Mouse (Mus musculus) cerebellum, postnatal 25 days (tissue): Measurements from ENCODE around the gene Pdlim7.
A peak's percentile ranks its signal among the peaks of the same experiment; 100 is the strongest.

Experiments
- DNase-seq, 2 experiments: peaks; one replicate each; pipeline ENCODE4 v3.0.0; 2021; ENCODE audit warnings: mixed read lengths in 2 of 2

Pdlim7 gene

DNA sequence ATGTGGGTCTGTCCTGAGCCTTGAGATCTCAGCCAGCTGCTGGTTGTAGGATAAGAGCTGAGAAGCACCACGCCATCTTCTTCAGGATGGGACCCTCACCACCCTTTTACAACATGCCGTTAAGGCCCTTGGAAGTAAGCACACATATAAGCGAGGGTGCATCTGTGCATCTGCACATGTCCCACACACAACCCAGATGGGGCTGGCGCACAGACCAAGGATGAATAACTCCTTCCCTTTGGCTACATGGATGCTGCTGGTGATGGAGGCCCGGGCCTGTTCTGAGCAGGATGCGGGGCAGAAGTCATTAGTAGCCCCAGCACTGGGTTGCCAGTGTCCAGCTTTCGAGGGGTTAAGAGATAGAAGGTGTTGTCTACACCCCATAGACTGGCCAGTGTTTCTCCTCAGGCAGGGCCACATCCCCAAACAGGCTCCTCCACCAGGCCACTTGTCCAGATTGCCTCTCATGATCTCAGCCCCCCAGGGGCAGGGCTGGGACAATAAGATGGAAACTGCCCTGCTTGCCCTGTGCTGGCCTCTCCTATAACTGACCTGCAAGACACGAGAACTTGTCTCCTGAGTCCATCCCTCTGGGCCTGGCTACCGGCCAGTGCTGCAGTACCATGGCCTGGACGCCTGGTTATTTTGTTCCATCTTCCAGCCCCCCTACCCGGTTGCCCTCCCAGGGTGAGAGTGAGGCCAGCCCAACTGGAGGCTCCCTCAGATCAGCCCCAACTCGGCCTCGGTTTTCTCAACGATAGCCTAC lies 27.3 kb downstream of the Pdlim7 start:
- DNase-seq: peak in 1 of 2 experiments; percentile 47

DNA sequence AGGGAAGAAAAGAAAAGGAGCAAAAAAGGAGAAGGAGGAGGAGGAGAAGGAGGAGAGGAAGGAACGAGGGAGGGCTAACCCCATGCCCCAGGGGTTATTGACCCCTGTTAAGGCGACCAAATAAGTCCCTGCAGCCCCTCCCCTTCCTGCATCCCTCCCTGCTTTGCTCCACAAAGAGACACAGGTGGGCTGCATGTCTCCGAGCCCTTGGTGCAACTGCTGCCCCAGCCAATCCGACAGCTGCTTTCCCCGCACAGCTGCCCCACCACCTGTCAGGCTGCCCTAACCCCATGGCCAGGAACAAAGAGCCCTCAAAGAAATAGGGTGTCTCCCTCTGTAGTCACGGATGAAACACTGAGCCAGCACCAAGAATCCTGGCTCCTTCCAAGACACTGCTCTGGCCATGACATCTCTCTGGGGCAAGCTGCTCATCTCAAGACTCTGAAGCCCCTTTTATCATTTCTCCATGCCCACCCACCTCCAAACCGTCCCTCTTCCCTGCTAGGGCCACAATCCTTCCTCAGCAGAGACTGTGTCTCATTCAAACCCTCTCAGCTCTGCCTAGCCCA lies 28.9 kb downstream of the Pdlim7 start:
- no peak for DNase-seq

DNA sequence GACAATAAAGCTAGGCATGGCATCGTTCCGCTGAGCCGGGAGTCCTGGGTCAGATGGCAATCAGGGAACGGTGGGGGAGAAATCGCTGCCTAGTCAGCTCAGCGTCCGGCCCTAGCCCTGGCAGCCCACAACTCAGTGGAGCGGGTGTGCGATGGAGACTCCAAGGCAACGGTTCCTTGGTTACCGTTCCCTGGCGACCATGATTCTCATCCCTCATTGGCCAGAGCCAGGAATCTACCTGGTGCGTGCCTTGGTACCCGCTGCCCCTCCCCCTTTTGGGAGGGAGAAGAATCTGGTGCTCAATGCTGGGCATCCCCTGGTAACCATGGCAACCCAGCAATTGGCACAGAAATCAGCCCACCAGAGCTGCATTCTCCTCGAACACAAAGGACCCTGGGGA lies 29.9 kb downstream of the Pdlim7 start:
- peak; percentile 32 to 42 for DNase-seq

DNA sequence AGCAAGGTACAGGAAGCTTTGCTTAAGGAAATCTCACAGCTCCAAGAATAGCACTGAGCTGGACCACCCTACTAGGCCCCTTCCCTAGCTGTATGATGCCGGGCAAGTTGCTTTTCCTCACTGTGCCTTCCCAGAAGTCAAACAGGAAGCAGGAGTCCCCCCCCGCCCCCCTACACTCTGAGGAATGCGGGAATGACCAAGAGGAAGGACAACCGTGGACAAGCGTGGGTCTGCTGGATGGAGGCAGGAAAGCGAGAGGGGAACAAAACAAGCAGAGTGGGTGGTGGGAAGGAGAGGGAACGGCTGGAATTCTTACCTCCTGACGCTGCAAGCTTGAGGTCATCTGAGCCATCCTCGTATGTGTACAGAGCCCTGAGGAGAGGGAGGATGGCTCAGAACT lies 30.4 kb downstream of the Pdlim7 start:
- no peak for DNase-seq

DNA sequence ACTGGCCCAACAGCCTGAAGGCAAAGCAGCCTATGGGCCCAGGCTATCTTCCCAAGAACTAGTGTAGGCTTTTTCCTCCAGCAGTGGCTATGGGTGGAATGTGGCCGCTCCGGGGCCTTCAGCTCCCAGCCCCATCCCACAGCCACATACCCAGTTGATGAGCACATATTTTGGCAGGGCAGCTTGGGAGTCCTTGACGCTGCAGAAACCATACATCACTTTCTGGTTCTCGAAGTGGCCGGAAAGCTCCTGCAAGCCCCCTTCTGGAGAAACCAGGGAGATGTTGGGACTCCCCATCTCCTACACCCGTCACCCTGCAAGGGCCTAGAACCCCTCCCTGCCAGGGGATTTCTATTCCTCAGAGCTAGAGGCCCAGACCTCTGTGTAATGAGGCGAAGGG lies 30.9 kb downstream of the Pdlim7 start:
- no peak for DNase-seq

DNA sequence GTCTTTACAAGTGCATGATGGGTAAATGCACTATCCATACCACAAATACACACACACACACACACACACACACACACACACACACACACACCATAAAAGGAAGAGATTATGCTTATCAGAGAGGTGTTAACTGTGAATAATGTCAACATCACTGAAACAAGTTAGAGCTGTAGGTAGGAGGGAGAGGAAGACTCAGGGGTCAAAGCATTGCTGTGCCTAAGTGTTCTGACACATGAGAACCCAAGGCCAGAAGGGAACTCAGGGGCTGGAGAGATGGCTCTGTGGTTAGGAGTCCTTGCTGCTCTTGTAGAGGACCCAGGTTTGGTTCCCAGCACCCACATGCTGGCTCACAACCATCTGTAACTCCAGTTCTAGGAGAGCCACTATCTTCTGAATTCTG lies 33.5 kb downstream of the Pdlim7 start:
- no peak for DNase-seq

DNA sequence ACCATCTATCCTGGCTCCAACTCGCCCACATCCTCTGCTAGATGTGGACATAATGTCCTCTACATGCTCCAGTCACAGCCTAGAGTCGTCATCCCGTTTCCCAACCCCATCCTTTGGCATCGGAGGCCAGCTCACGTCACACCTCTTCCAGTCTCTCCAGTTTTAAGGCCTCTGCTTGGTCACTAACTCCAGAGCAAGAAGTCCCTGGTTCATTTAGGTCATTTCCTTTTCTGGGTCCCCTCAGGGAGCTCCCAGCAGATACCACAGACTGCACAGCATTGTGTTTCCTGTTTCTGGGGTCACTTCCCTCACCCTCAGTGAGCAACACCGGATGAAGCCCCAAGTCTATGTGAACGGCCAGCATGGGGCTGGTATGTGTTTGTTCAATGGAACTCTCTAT lies 34.5 kb downstream of the Pdlim7 start:
- no peak for DNase-seq

DNA sequence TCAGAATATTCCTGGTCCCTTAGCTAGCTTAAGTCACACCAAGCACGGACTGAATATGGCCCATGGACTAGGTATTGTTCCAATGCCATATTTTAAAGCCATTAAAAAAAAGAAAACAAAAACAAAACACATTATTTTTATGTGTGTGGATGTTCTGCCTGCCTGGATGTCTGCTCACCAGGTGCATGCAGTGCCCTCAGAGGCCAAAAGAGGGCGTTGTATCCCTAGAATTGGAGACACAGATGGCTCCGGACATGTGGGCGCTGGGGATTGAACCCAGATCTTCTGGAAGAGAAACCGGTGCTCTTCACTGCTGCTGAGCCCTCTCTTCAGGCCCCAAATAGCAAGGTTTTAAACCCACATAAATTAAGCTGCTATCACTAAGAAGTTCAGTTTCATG lies 35.4 kb downstream of the Pdlim7 start:
- DNase-seq: peak in 1 of 2 experiments; percentile 58

DNA sequence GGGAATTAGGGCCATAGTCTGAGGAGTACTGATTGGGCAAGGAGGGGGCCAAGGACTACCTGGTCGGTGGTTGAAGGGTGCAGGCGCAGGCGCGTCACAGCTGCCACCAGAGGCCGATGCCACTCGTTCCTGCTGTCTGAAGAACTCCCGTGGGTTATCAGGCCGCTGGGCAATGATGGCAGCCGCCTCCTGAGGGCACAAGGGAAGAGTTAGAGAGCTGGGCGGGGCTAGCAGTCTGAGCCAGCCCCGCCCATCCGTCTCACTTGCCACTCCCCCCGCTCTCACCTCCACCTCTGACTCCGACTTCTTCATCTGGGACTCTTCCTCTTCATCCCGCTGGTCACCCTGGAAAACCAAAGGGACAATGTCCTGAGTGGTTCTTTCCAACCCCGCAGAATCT lies 36.0 kb downstream of the Pdlim7 start:
- DNase-seq: no peak

DNA sequence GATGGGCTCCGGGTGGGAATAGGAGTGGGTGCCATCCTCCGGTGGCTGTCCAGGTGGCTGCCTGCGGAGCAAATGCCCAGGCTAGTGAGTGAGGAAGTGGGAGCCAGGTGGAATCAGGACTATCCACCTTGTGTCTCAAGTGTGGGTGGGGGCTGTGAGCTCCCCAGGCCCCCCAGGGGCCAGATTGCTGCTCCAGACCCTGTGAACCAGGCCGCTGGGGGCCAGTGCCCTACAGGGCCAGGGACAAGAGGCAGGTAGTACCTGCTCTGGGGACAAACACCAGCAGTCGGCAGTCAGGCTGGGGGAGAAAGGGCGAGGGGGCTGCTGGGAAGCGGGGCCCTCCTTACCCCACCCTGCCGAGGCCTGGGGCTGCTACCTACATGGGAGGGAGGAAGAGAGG lies 37.2 kb downstream of the Pdlim7 start:
- DNase-seq: no peak

DNA sequence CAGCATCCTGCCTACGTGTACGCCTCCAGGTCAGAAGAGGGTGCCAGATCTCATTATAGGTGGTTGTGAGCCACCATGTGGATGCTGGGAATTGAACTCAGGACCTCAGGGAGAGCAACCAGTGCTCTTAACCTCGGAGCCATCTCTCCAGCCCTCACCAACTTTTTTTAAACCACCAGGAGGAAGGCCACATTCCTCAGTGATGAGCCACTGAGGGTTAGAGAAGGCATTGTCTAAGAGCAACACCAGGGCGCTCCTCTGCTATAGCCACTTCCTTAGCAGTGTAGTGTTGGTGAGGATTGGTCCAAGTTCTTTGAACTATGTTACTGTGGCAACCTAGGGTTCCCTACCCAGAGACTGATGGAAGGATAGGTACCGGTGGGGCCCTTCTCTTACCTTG lies 37.7 kb downstream of the Pdlim7 start:
- no peak for DNase-seq

DNA sequence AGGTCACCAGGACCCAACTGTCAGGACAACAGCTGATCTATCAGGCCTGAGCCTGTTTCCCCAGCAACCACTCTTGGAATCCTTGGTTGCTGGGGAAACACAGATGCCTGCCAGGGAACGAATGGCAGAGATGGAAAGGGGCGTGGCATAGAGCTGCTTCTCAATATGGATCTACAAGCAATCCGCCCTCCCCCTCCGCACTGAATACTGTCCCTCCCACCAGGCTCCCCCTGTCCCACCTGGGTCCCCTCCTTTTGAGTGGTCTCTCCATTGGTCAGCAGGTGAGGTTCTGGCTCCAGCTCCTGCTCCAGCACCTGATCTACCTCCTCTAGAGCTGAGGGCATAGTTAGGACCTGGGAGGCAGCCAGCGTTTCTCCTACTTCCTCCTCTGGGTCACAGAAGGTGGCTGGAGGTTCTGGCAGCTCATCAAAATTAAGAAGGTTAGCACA lies 38.8 kb downstream of the Pdlim7 start:
- peak in 1 of 2 experiments; percentile 51 for DNase-seq

DNA sequence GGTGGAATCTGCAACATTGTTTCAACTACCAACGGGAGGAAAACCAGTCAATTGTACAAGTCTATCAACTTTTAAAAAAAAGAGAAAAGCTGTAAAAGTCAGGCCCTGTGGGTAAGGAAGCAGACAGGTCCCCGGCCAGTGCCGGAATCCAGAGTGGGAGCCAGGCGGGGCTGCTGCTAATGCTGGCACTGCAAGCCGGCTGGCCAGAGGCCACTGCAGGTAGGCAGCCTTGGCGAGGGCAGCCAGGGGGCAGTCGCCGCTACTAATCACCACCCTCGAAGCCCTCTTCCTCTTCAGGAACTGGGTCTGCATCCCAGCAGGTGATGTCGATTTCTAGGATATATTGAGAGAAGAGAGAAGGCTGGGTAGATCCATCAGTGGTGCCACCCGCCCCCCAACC lies 39.5 kb downstream of the Pdlim7 start:
- DNase-seq: no peak

DNA sequence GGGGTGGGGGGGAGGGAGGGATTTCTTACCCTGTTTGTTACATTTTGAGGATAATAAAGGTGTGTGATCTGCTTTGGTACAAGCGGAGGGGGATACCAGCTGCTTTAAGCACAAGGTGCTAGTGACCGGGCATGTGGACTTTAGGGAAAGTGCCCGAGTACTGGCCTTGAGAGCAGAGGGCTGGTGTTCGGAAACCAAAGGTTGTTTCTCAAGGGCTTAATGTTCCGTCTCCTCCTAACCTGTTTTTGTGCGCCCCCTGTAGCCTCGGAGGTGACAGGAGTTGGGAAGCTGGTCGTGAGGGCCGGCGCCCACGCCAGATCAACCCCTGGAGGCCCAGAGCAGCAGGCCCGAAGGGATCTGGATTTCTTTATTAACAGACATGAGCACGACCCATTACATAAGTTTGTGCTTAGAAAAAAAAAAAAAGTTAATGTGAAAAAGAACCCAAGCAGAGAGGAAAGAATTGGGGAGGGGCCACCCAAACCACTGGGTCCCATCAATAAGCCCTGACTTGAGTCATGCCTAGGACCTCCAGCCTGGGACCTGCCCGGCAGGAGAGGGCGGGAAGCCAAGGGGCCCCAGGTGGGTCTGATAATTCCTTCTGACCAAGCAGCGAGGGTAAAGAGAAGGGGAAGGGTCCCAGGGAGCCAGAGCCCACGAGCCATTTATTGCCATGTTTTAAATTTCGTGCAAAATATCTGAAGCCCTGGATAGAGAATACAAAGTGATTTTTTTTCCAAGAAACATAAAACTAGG lies 40.2 kb downstream of the Pdlim7 start:
- peak in 1 of 2 experiments; percentile 44 for DNase-seq

DNA sequence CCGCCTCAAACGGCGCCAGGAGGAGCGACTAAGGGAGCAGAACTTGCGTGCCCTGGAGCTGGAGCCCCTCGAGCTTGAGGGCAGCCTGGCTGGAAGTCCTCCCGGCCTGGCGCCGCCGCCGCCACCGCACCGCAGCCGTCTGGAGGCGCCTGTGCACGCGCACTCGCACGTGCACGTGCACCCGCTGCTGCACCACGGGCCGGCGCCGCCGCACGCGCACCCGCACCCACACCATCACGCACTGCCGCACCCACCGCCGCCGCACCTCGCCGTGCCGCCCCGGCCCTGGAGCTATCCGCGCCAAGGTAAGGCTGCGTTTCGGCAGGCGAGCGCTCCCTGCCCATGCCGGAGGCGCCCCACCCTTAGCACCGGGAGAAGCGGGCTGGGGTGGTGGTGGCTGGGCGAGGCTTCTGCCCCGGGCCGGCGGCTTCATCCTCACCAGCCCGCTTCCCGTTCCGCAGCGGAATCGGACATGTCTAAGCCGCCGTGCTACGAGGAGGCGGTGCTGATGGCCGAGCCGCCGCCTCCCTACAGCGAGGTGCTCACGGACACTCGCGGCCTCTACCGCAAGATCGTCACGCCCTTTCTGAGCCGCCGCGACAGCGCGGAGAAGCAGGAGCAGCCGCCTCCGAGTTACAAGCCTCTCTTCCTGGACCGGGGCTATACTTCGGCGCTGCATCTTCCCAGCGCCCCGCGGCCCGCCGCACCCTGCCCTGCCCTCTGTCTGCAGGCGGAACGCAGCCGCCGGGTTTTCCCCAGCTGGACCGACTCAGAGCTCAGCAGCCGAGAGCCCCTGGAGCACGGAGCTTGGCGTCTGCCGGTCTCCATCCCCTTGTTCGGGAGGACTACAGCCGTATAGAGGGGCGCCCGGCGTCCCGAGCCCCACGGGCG lies 41.1 kb downstream of the Pdlim7 start:
- peak; percentile 77 to 83 for DNase-seq

DNA sequence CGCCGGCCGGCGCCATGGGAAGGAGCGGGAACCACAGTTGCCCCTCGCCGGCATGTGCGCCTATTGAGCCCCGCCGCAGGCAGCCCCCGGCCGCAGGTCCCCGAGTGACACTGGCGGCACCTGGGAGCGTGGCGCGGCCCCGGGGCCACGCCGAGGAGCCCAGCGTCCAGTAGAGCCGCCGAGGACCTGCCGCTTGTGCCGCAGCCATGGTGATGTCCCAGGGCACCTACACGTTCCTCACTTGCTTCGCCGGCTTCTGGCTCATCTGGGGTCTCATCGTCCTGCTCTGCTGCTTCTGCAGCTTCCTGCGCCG lies 41.7 kb downstream of the Pdlim7 start:
- no peak for DNase-seq

DNA sequence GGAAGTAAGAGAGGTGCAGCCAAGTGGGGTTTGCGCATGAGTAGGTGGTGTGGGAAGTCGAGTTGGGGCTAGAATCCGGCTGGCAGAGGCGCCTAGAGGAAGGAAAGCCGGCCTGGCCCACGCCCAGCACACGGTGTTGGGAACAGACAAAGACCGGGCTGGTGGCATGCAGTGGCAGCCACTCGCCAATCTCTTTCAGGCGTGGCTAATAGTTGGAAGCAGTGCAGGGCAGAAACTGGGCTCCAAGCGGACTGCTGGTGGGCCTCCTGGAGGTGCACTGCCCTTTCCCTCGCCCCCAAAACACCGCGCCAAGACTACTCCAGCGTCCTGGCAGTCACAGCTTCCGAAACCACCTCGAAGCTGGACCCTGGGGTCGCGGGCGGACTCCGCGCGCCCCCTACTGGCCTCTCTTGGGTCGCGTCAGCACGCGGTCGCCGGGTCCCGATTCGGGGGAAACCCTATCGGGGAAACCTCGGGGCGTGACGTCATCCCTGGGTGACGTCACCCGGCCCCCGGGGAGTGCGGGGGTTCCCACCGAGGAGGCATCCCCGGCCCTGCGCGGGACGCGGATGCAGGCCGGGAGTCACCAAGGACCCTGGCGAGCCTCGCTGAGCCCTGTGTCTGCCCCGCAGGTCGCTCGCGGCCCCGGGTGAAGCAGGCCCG lies 42.2 kb downstream of the Pdlim7 start:
- peak; percentile 88 to 89 for DNase-seq

DNA sequence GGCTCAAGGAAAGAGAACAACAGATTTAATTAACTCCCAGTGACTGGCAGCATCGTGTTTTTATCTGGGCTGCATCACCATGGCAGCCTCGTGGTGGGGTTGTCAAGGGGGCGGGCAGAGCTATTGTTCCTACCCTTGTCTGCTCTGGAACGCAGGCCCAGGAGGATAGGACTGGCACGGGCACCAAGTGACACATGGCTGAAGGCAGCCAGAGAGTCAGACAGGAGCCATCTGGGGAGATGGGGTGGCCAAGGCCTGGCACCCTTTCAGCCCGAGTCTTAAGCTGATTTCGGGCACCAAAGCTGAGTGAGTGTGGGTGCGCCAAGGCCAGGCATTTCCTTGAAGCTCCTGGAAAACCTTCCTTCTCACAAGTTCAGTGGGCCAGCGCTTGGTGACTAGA lies 43.1 kb downstream of the Pdlim7 start:
- peak; percentile 89 to 93 for DNase-seq

DNA sequence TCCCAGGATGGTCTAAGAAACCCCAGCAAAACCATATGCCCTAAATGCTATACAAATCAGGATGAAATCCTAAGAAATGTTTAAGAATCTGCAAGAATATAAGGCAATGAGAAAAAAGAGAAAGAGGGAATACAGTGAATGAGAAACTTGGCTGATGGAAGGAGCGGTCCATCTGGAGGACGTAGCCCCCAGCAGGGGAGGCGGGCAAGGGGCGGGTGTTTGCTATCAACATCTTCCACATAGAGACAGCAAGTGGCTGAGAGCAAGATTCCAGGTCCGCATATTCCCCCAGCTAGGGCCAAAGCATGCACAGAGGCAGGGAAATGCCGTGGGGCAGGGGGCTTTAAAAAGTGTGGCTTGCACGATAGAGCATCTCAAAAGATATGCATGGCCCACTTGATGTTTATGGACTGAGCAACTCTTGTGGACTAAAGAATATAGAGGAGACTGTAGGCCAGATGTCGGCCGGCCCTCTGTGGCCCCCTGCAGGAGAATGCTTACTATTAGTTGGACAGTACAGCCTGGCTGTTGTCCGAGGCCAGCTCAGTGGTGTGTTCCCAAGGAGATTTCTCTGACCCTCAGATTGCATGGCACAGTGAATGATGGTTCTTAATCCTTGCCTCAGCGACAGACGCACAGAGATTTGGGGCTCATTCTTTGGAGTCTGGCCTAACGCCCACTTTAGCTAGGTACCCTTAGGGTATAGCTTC lies 44.5 kb downstream of the Pdlim7 start:
- no peak for DNase-seq

DNA sequence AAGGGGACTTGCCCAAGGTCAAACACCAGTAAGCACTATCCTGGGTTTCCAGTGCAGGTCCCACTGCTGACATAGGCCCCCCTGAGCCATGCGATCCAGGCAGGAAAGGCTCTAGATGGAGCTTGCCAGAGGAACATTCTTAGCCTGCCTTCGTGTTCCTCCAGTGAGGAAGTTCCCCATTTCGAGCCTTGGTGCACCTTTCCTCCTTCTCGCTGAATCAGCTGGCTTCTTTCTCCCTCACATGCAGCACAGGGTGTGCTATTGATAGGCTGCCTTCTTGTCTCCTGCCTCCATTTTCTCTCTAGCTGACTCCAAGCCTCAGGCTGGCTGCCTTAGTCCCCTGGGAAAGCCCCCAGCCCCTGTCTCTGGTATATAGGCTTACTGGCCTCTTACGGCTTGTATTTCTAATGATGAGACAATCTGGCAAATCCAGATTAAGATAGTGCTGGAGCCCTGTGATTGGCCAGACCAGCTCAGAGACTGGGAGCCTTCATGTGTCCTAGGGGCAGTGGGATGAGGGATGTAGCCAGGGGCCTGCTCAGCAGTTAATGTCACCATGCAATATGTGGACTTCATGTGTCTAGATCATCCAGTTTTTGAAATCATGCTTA lies 47.5 kb downstream of the Pdlim7 start:
- no peak for DNase-seq

DNA sequence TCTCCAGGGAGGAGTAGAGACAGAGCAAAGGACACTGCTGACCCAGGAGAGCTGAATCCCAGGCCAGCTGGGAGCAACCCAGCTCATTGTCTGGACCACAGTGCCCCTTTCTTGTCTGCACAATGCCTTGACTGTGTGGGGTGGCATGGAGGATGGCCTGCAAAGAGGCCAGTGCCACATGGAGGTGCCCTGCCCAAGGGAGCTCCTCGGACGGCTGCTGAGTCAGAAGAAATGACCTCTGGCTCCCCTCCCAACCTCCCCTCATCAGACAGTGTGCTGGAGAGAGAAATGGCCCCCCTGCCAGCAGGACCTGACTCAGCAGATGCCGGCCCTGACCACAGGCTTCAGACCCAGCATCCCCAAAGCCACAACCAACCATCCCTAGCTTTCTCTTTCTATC lies 48.3 kb downstream of the Pdlim7 start:
- DNase-seq: no peak
